Mouse (Mus musculus) intestine, embryonic 15.5 days (tissue): Measurements from ENCODE around the gene Wnt7b. TPM values are rescaled to one million over a fixed set of nuclear protein-coding genes. Genes with fewer than 3 reads are reported as not detected.

Source experiments
- ATAC-seq: fragments of 200-750 bp; cut with Nextera tagmentation; 2 replicates; pipeline ENCODE4 v1.8.0; 2017; ENCODE audit warnings: moderate TSS enrichment, moderate library complexity
- H3K27ac ChIP-seq: fragments of 300-500 bp; sonication (generic); 2 replicates; pipeline ENCODE4 v1.5.1; 2015; ENCODE audit warnings: mild to moderate bottlenecking, inconsistent platforms
- H3K27me3 ChIP-seq: fragments of 300-500 bp; sonication (generic); replicated peaks from 2 replicates; pipeline ENCODE4 v1.6.1; 2015; ENCODE audit warnings: inconsistent platforms
- H3K36me3 ChIP-seq: fragments of 300-500 bp; sonication (generic); 2 replicates; pipeline ENCODE4 v1.6.1; 2015; ENCODE audit warnings: inconsistent platforms
- H3K4me1 ChIP-seq: fragments of 300-500 bp; sonication (generic); replicated peaks from 2 replicates; pipeline ENCODE4 v1.6.1; 2015; ENCODE audit warnings: inconsistent platforms
- H3K4me2 ChIP-seq: fragments of 300-500 bp; sonication (generic); replicated peaks from 2 replicates; pipeline ENCODE4 v1.6.1; 2015; ENCODE audit warnings: mild to moderate bottlenecking, inconsistent platforms
- H3K4me3 ChIP-seq: fragments of 300-500 bp; sonication (generic); replicated peaks from 2 replicates; pipeline ENCODE4 v1.5.1; 2015; ENCODE audit warnings: inconsistent platforms
- H3K9ac ChIP-seq: fragments of 300-500 bp; sonication (generic); 2 replicates; pipeline ENCODE4 v1.6.1; 2015; ENCODE audit warnings: inconsistent platforms
- H3K9me3 ChIP-seq: fragments of 300-500 bp; sonication (generic); 2 replicates; pipeline ENCODE4 v1.6.1; 2016; ENCODE audit warnings: inconsistent platforms
- WGBS: fragments of 180-500 bp; shearing (Covaris S2); methylation state at CpG from one replicate; pipeline ENCODE4 v1.1.7; 2015; 5-methylcytosine and 5-hydroxymethylcytosine counted together
- polyA plus RNA-seq: library from polyadenylated mRNA; unstranded; fragments of >200 nt; fragmentation: Nextera tagmentation; extraction: Ambion mirVana; gene quantifications from 2 replicates; pipeline ENCODE4 v1.2.1, GENCODE M21; 2015

The Wnt7b gene
- polyA plus RNA-seq, 1 experiment from 2014 or later: 1.5 TPM

DNA sequence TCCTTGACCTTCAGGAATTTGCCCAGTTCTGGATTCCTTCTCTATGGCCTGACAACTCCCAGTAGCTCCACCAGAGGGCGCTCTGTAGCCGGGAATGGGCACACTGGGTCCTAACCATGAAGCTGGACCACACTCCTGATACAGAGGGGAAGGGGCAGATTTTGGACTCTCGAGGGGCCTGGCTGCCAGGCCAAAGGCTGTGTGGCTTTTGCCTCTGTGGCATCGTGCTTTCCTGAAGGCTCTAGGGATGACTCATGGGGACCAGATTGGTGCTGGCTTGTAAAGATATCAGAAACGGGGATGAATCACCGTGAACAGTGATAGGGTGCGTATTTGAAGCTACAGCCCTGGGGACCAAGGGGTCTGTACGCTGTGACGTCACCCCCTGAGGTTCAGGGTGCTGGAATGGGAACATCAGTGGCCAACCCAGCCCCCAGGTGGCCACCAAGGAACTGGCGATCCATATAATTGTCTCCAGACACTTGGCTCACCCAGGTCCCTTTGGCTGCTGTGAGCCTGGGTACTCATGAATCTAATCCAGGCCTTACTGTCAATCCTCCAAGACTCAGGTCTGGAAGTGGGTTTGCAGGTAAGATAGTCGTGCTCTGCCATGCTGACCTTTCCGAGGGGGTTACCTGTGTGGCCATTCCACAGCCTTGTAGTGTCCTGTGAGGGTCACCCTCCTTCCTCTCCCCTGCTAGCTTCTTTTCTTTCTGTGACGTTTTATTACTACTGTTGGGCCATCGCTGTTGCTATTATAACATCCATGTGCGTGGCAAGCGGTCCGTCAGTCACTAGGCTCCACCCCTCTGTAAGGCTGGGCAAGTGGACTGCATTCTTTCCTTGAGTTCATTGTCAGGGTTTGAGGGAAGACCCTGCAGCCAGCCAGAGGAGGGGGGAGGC lies 17.0 kb upstream of the Wnt7b start:
- Histone ChIP-seq H3K9me3 (no peaks in the 10 kb centered on the region), H3K27ac (peak overlapping the region; percentile 24), H3K9ac (no peak overlapping the region), H3K27me3 (no peaks in the 10 kb centered on the region), H3K4me2 (0 out of 2 replicates have a peak overlapping the region, but pooled peaks have one; percentile 36), H3K4me1 (peaks cover 17% of the 10 kb centered on the region), H3K36me3 (no peaks in the 10 kb centered on the region), H3K4me3 (no peak overlapping the region)
- 42% methylated on average over 17 of the region's 17 CpGs for WGBS
- ATAC-seq: 0 out of 2 replicates have a peak, but pooled peaks have one; percentile 27

DNA sequence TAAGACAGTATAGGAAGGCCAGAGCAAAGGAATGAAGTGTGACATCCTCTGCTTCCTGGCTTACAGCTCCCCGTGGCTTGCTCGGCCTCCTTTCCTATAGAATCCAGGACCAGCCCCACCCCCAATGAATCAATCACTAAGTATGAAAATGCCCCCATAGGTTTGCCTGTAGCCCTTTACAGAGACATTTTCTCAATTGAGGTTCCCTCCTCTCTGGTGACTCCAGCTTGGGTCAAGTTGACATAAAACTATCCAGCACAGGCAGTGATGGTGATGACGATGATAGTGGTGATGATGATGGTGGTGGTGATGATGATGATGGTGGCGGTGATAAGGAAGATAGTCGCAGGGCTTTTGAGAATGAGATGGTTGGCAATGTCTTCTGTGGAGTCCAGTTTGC lies 16.2 kb upstream of the Wnt7b start:
- Histone ChIP-seq H3K4me3 (no peak overlapping the region), H3K4me1 (peaks cover 17% of the 10 kb centered on the region), H3K36me3 (no peaks in the 10 kb centered on the region), H3K27me3 (no peaks in the 10 kb centered on the region), H3K9me3 (no peaks in the 10 kb centered on the region), H3K4me2 (no peak overlapping the region), H3K27ac (no peak overlapping the region), H3K9ac (no peak overlapping the region)
- no peak for ATAC-seq
- 65% methylated on average over 5 of the region's 5 CpGs for WGBS

DNA sequence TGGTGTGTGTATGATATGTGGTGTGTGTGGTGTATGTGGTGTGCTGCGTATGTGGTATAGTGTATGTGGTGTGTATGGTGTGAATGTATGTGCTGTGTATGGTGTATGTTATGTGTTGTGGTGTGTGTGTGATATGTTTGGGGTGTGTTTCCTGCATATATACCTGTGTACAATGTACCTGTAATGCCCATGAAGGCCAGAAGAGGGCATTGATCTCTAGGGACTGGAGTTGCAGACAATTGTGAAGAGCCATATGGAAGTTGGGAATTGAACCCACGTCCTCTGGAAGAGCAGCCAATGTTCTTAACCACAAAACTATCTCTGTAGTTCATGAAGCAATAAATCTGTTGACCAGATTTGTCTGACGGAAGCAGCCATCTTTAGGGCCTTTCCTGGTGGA lies 15.1 kb upstream of the Wnt7b start:
- Histone ChIP-seq H3K27me3 (no peaks in the 10 kb centered on the region), H3K4me3 (no peak overlapping the region), H3K4me2 (no peak overlapping the region), H3K9me3 (no peaks in the 10 kb centered on the region), H3K27ac (no peak overlapping the region), H3K36me3 (no peaks in the 10 kb centered on the region), H3K9ac (no peak overlapping the region), H3K4me1 (peaks cover 17% of the 10 kb centered on the region)
- ATAC-seq: no peak
- 70% methylated on average over 3 of the region's 3 CpGs for WGBS

DNA sequence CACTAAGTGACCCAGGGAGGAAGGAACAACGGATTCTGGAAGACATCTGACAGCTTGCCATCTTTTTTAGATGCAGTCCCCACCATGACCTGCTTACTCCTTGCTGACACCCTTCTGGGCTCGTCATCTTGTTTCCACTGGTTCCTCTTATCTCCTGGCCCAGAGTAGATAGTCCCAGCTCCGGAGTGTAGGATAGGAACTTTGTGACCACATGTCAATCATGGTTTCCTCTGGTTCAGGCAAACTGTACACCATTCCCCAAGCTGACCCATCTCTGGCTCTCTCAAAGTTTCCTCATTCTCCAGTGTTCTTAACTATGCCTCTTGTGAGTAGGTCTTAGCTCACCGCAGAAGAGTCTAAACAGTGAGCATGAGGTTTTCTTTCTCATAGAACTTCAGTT lies 10.4 kb upstream of the Wnt7b start:
- Histone ChIP-seq H3K9me3 (no peaks in the 10 kb centered on the region), H3K9ac (no peak overlapping the region), H3K4me1 (no peaks in the 10 kb centered on the region), H3K4me2 (no peak overlapping the region), H3K27ac (no peak overlapping the region), H3K36me3 (no peaks in the 10 kb centered on the region), H3K4me3 (no peak overlapping the region), H3K27me3 (no peaks in the 10 kb centered on the region)
- 81% methylated on average over 4 of the region's 4 CpGs for WGBS
- ATAC-seq: no peak

DNA sequence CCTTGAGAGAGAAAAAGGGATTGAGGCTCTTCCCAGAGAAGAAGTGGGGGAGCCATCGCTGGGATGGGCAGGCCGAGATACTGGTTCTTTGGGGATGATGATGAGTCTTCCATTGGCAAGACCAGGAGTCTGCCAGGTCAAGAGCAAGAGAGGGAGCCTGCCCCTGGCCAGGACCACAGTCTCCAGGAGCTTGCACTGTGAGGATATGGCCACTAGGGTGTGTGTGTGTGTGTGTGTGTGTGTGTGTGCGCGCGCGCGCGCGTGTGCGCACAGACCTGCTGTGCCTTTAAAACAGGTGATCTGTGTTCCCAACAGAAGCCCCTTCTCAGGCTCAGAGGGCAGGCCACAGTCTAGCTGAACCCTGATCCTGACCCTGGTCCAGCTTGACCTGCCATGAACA lies 8.6 kb upstream of the Wnt7b start:
- H3K27me3 ChIP-seq: peaks cover 4% of the 10 kb centered on the region; the same call in 1 of the 2 replicates
- ATAC-seq: no peak
- no peaks in the 10 kb centered on the region for H3K36me3 ChIP-seq
- no peak overlapping the region for H3K4me2 ChIP-seq
- H3K9ac ChIP-seq: no peak overlapping the region
- no peaks in the 10 kb centered on the region for H3K4me1 ChIP-seq
- no peak overlapping the region for H3K4me3 ChIP-seq
- no peak overlapping the region for H3K27ac ChIP-seq
- no peaks in the 10 kb centered on the region for H3K9me3 ChIP-seq
- WGBS: 84% methylated on average over 10 of the region's 10 CpGs

DNA sequence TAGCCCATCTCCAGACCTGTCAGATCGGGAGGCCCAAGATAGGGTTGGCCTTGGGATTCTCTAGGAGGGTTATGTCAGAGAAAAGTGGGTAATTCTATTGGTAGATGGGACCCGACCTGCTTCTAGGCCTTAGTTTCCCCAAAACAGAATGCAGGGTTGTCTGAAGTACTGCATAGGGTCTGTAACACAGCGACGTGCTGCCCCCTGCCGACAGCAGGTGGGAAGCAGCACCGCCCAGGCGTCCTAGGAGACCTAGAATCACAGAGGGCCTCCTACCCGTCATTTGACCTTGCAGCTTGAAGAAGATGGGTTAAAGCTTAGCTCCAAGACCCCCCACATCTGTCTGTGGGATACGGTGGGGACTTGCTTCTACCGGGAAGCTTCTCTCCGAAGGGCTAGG lies 1.2 kb upstream of the Wnt7b start:
- H3K4me1 ChIP-seq: peaks cover 21% of the 10 kb centered on the region
- H3K36me3 ChIP-seq: no peaks in the 10 kb centered on the region
- H3K9ac ChIP-seq: no peak overlapping the region
- peak; percentile 75 for ATAC-seq
- no peak overlapping the region for H3K4me3 ChIP-seq
- WGBS: 5% methylated on average over 11 of the region's 11 CpGs
- no peak overlapping the region for H3K27ac ChIP-seq
- no peak overlapping the region for H3K4me2 ChIP-seq
- H3K9me3 ChIP-seq: no peaks in the 10 kb centered on the region
- peaks cover 61% of the 10 kb centered on the region for H3K27me3 ChIP-seq

DNA sequence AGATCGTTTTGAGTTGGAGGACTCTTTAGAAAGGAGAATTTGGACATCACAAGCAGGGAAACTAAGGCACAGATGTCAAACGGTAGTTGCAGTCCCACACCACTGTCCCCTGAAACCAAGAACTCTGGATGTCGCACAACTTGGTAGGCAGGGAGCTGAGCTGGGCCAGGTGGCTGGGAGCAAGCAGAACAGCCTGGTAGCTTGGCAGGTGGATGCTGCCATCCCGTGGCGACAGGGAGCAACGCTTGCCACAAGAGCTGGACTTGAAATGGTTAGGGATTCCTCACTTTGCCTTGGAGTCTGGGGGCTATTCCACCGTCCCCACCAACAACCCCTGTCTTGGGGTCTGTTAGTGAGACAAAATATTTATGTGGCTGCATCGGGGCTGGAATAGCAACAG lies 751 bp upstream of the Wnt7b start:
- WGBS: under 1% methylated on average over 8 of the region's 8 CpGs
- no peak overlapping the region for H3K27ac ChIP-seq
- H3K4me2 ChIP-seq: no peak overlapping the region
- H3K4me3 ChIP-seq: no peak overlapping the region
- H3K9me3 ChIP-seq: no peaks in the 10 kb centered on the region
- peaks cover 66% of the 10 kb centered on the region for H3K27me3 ChIP-seq
- peak; percentile 82 for ATAC-seq
- H3K4me1 ChIP-seq: peaks cover 21% of the 10 kb centered on the region
- H3K36me3 ChIP-seq: no peaks in the 10 kb centered on the region
- H3K9ac ChIP-seq: no peak overlapping the region

DNA sequence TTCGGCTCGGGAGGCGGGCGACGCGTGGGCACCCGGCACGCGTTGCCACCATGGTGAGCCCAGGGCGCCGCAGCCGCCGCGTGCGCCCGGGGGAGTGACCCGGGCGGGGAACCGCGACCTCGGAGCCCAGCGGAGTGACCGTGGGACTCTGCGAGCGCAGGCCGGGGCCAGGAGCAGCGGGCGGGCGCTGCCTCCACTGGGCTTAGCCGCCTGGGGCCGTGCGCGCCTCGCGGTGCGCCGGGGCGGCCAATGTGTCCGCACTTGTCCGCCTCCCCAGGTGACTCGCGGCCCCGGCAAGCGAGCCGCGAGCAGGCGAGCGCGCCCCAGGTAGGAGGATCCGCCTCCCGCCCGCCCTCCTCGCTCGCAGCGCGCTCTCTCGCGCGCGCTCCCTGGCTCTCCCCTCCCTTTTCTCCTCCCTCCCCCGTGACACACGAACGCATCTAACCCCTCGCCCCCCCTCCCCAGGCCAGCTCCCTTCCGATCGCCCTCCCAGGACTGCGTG lies 659 bp downstream of the Wnt7b start:
- Histone ChIP-seq H3K4me3 (peak overlapping the region; percentile 54), H3K9ac (peak overlapping the region; percentile 14; the same call in 1 of the 2 replicates), H3K9me3 (no peaks in the 10 kb centered on the region), H3K27me3 (peaks cover 76% of the 10 kb centered on the region), H3K27ac (no peak overlapping the region), H3K36me3 (no peaks in the 10 kb centered on the region), H3K4me2 (peak overlapping the region; percentile 96), H3K4me1 (peaks cover 34% of the 10 kb centered on the region)
- WGBS: under 1% methylated on average over 47 of the region's 67 CpGs
- ATAC-seq: peak; percentile 39; the same call in 1 of the 2 replicates

DNA sequence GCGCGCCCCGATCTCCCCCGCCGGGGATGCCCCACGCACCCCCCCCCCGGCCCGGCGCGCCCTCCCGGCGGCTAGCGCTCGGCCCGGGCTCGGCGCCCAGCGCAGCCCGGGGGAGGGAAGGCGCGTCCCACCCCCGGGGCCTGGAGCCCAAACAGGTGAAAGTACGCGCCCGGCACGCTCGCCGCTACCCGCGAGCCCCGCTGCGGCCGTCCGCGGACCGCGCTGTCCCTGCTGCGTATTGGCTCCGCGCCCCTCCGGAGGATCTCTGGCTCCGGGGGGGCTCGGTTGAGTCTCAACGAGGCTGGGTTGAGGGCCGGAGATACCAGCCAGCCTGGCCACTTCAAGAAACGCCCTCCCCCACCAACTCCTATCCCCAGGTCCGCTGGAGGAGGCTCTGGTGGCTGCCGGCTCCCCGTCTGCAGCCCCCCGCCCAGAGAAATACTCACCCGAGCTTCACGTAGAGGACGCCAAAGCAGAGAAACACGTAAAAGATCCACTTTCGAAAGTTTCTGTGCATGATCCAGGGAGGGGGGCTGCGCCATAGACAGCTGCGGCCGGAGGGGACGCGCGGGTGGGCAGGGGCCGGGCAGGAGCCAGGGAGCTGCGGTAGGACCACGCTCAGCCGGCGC lies 1.2 kb downstream of the Wnt7b start:
- WGBS: 2% methylated on average over 66 of the region's 66 CpGs
- peak overlapping the region; percentile 54 for H3K4me3 ChIP-seq
- no peak for ATAC-seq
- H3K4me2 ChIP-seq: peak overlapping the region; percentile 96
- no peak overlapping the region for H3K27ac ChIP-seq
- no peaks in the 10 kb centered on the region for H3K36me3 ChIP-seq
- no peaks in the 10 kb centered on the region for H3K9me3 ChIP-seq
- peak overlapping the region; percentile 14; the same call in 1 of the 2 replicates for H3K9ac ChIP-seq
- peaks cover 81% of the 10 kb centered on the region for H3K27me3 ChIP-seq
- peaks cover 37% of the 10 kb centered on the region for H3K4me1 ChIP-seq

DNA sequence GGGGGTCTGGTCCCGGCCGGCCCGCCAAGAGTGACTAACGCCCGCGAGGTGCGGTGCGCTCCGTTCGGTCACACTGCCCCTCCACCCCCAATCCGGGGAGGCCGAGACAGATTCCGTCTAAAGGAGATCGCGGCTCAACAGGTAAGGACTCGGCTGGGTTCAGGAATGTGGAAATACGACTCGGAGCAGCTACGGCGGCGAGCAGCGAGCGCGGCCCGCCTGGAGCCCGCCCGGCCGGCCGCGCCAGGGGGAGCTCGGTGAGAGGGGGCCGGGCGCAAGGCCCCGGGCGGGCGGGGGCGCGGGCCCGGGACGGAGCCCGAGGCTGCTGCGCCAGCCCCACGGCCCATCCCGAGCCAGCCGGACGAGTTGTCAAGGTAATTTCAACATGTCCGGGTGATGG lies 1.8 kb downstream of the Wnt7b start:
- Histone ChIP-seq H3K9ac (peak overlapping the region; percentile 14; the same call in 1 of the 2 replicates), H3K27ac (no peak overlapping the region), H3K4me2 (peak overlapping the region; percentile 96), H3K36me3 (no peaks in the 10 kb centered on the region), H3K4me1 (peaks cover 37% of the 10 kb centered on the region), H3K27me3 (peaks cover 87% of the 10 kb centered on the region), H3K4me3 (peak overlapping the region; percentile 54), H3K9me3 (no peaks in the 10 kb centered on the region)
- WGBS: 1% methylated on average over 47 of the region's 47 CpGs
- no peak for ATAC-seq

DNA sequence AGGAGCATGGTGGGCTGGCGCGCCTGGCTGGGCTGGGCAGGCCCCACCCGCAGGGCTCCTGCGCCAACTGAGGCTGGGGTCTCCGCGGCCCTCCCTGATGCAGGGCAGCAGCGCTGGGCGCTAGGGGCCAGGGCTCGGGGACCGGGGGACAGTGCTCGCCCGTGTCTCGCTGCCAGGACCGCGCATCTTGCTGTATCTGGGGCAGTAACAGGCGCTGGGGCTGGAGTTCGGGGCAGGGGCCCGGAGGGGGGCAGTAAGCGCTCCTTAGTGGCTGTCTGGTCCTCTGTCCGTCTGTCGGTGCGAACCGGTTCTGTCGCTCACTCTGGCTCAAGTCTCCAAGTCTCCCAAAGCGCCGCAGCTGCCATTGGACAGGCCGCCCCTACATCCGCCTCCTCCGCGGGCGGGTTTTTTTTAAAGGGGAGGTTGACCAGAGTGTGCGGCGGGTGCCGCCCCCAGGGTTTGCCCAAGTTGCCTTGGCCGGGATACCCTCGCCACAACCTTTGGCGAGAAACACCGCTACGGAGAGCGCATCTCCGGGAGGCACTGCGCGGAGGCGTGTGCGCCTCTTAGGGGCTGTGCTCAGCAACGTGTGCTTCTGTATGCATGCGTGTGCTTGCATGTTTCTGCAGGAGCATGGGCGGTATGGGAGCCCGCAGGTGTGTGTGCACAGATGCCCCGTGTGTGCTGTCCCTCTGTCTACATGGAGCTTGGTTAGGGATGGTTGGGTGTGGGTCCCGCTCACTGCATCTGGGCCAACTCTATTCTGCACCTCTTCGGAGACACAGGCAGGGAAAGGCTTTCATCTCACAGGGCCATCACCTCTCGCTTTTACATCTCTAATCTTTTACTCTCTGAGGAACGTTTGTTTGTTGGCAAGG lies 4.5 kb downstream of the Wnt7b start:
- no peaks in the 10 kb centered on the region for H3K9me3 ChIP-seq
- H3K9ac ChIP-seq: no peak overlapping the region
- ATAC-seq: no peak
- H3K4me3 ChIP-seq: peak overlapping the region; percentile 17
- 1% methylated on average over 54 of the region's 54 CpGs for WGBS
- H3K4me2 ChIP-seq: peak overlapping the region; percentile 42
- H3K27ac ChIP-seq: no peak overlapping the region
- H3K27me3 ChIP-seq: peaks cover 96% of the 10 kb centered on the region
- no peaks in the 10 kb centered on the region for H3K36me3 ChIP-seq
- H3K4me1 ChIP-seq: peaks cover 37% of the 10 kb centered on the region
